Mouse (Mus musculus): ENCODE data around the gene Lrrc3c.

DNA sequence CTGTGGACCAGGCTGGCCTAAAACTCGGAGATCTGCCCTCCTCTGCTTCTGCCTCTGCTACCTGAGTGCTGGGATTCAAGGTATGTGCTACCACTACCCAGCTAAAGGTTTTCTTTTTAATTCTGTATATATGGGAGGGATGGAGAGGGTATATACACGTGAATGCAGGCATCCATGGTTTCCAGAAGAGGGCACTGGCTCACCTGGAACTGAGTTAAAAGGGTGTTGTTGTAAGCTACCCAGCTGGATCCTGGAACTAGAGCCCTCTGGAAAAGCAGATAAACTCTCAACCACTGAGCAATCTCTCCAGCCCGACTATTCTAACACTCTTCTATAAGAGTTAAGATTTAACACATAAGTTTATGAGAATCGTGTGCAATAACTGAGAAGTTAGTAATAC is 48.7 kb upstream of the Lrrc3c start:
- TF ChIP-seq CTCF (IDR thresholded peaks at IDR 0.05; ENCODE audit: control insufficient read depth, insufficient read depth, low read length) (no peak), POLR2A (IDR thresholded peaks at IDR 0.05; ENCODE audit: borderline replicate concordance, control insufficient read depth, low read depth, low read length) (no peak)

Measured in bone marrow, adult 2 months (tissue).